Mouse (Mus musculus): ENCODE data around the gene Ociad1. TPM values are rescaled to one million over a fixed set of nuclear protein-coding genes. Genes with fewer than 3 reads are reported as not detected.
"Not testable (repeated sequence)": the region's sequence is repeated elsewhere in the genome, so short reads cannot be mapped to it uniquely, and the experiment has no call there.

Ociad1 gene
- total RNA-seq, 2 experiments from 2014 or later = 241 to 249 TPM

DNA sequence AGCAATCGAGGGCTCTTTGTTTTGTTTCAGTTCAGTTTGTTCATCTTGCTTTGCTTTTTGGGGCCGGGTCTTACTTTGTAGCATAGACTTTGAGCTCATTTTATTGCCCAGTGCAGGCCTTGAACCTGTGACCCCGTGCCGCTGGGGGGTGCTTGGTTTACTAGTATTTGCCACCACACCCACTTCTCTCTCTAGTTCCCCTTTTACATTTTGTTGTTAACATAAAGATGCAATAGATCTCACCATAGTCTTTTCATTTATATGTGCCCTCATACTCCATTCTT lies 12.1 kb upstream of the Ociad1 start:
- intact Hi-C loops (cut with DNase I) = no loop called here
- no peak for DNase-seq

DNA sequence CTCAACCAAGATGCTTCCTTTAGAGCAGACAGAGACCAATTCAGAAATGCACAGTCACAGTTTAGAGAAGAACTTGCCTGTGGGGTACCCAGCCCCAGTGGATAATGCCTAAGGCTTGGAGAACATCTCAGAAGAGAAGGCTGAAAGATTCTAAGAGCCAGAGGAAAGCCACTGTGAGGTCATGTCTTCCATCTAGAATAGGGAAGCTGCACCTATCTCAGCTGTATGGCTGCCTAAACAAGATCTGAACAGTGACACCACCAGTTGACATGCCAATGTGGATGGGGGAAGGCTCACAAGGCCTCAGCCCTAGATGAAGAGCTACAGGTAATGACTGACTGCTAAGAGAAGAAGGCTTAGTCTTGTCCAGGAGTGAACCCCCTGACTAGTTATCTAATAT lies 8.5 kb upstream of the Ociad1 start:
- DNase-seq = no peak
- intact Hi-C loops (cut with DNase I) = no loop called here

DNA sequence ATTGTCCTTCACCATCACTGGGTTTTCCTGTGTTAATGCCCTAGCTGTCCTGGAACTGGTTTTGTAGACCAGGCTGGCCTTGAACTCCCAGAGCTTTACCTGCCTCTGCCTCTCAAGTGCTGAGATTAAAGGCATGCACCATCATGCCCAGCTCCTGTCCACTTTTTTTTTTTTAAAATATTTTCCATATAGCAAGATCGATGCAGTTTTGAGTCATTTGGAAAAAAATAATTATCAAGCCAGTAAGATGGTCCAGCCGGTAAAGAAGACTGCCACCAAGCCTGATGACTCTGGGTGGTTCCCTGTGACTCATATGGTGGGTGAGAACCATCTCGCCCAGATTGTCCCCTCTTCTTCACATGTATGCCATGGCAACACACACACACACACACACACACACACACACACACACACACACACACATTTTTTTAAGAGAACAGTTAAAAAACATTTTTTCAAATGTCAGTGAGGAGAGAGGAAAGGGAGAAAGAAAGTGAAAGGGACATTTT lies 7.1 kb upstream of the Ociad1 start:
- no peak for DNase-seq
- intact Hi-C loops (cut with DNase I) = no loop called here

DNA sequence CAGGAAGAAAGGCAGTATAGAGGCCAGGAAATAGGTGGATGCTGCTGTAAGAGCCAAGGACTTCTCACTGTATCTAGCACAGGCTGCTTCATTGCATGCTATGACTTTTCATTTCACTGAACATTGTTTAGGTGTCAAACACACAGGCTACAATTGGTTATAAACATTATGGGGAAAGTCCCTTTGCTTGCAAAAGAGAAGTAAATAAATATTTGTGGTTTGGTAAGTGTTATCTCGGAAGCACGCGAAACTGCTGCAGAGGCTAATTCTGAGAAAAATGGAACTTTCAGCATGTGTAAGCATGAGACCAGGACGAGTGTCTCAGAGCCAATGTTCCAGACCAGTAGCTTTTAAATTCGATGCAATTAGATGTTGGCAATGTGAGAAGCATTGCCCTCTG lies 6.0 kb upstream of the Ociad1 start:
- intact Hi-C loops (cut with DNase I) = no loop called here
- no peak for DNase-seq

DNA sequence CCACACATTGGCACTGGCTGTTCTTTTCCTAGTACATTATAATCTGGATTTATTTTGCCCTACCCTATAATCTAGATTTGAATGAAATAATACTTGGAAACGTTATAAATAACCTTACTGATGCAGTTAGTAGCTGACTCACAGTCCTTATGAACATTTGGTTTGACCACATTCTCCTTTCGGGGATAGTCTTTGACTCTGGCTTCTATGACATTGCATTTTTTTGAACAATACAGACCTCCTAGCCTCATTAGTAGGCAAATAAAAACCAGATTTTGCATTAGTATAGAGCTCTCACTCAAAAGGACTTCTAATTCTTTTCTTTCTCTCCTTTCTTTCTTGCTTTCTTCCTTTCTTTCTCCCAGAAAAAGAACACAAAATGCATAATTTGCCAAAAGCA lies 2.7 kb upstream of the Ociad1 start:
- intact Hi-C loops (cut with DNase I) = loop anchor here (5.0 to 10.0 kb wide), 4 partner anchors 83 to 375 kb away; partner anchors contain the start of gene Slain2
- no peak for DNase-seq

DNA sequence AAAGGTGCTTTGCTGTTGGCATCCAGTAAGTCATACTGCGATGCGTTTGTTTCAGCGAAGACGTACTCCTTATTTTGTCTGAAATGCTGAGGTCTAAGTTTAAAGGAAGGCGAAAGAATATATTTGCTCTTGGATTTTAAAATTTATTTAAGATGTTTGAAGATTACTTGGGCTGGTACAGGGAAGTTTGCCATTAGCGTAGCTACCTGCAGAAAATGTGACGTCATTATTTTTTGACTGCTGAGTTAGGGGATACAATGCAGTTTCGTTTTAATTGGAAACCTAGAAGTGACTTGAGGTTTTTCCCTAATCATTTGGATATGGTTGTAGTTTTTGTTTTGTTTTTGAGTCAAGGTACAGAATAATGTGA lies 859 bp downstream of the Ociad1 start:
- intact Hi-C loops (cut with DNase I) = loop anchor here (1.0 to 10.0 kb wide), 5 partner anchors 38 to 379 kb away; partner anchors contain the start of gene Slain2
- no peak for DNase-seq

DNA sequence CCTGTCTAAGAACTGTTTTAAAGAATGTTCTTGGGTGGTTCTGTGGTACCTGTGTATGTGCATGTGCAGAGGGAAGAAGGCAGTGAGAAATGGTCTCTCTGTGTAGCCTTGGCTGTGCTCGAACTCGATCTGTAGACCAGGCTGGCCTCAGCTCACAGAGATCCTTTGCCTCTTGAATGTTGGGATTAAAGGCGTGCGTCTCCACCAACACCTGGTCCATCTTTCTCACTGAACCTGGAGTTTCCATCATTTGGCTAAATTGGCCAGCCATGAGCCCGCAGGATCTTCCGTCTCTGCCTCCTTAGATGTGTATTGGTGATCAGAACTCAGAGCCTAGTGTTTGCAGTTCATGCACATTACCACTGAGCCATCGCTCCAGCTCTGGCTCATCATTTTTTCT lies 2.4 kb downstream of the Ociad1 start:
- intact Hi-C loops (cut with DNase I) = loop anchor here (10.0 kb wide), 2 partner anchors 200 to 380 kb away; partner anchors contain the start of gene Slain2
- no peak for DNase-seq

DNA sequence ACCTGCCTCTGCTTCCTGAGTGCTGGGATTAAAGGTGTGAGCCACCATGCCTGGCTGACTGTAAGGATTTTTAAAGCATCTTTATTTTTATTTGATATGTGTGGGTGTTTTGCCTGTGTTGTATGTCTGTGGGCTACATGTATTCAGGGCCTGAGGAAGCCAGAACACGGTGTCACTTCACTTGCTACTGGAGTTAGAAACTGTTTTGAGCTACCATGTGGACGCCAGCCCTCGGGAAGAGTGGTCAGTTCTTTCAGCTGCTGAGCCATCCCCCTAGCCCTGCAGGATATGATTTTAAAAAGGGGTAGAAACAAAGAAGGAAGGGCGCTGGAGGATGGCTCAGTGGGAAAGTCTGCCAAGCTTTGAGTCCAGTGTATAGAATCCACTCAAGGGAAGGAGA lies 3.3 kb downstream of the Ociad1 start:
- intact Hi-C loops (cut with DNase I) = loop anchor here (10.0 kb wide), 2 partner anchors 199 to 381 kb away; partner anchors contain the start of gene Slain2
- DNase-seq = no peak

DNA sequence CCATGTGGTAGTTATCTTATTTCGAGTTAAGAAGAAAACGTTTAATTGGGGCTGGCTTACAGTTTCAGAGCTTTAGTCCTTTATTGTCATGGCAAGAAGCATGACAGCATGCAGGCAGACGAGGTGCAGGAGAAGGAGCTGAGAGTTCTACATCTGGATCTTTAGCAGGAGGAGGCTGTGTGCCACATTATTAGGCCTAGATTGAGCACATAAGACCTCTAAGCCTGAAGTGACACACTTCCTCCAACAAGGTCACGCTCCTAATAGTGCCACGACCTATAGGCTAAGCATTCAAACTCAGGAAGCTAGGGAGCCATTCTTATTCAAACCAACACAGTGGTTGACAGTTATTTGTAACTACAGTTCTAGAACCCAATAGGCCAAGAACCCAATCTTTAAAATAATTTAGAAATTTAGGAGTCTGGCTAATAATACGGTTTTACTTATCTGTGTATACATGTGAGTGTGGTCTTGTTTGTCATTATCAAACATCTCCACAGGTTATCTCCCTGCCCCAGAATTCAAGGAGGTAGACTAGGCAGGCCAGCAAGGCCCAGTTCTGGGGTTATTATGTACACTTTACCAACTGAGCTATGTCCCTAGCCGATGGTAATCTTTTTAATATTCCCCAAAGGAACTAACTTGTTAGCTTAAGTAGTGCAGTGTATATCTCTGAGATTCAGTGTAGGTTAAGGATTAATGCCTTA lies 9.2 kb downstream of the Ociad1 start:
- intact Hi-C loops (cut with DNase I) = no loop called here
- no peak for DNase-seq

DNA sequence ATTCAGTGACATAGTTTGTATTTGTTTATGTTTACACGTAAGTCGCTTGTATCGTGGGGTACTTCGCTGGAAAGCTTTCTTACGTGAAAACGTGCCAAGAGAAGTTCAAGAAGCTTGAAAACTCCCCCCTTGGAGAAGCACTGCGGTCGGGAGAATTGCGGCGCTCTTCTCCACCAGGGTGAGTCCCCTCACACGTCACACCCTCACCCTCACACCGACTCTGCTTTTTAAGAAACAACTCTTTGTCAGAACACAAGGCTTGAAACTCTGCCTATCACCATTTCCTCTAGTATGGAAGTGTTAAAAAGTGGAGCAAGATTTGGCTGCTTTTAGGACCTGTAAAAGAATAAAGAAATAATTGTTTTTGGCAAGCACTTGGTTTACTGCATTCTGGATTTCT lies 11.9 kb downstream of the Ociad1 start:
- intact Hi-C loops (cut with DNase I) = no loop called here
- DNase-seq = no peak

DNA sequence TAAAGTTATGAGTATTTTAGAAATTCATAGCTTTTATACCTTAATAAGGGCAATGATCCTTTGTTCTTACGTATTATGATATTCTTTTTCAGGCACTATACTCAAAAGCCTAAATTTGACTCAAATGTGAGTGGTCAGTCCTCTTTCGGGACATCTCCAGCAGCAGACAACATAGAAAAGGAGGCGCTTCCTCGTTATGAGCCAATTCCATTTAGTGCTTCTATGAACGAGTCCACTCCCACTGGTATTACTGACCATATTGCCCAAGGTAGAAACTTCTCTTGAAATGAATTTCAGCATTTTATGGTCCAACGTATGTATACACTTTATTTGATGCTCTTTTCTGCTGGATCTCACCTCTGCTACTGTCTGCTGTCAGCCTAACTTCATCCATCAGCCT lies 13.9 kb downstream of the Ociad1 start:
- no peak for DNase-seq
- intact Hi-C loops (cut with DNase I) = no loop called here

DNA sequence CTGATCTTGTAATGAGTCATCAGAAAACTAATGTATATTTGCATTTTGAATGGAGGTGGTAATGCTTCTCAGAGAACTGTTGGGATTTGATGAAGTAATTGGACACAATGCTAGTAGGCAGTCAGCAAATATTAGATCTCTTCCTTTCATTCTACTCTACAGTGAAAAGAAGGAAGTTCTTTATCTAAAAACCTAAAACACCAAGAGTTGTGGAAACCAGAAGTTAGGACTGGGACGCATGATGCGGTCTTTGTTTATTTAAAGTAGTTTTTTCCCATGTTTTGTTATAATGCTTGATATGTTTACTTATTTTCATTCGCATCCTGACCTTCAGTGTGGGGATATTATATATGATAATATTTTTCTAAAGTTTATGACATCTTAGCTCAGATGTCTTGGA lies 14.7 kb downstream of the Ociad1 start:
- no peak for DNase-seq
- intact Hi-C loops (cut with DNase I) = no loop called here

DNA sequence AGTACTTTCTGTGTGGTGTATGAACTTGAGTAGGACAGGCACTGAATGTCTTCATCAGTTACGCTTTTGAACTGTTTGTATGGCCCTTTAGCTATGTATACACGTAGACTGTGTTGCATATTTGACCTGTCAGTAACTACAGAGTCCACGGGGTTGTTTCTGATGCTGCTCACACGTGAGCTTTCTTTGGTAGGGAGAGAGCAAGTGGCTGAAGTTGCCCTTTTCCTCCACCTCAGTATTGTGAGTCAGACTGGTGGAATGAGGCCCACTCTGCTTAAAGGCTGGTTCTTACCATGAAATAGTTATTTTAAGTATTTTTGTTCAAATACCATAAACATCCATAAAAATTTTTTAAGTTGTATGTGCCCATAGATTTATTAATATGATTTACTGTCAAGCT lies 16.9 kb downstream of the Ociad1 start:
- DNase-seq = no peak
- intact Hi-C loops (cut with DNase I) = no loop called here

DNA sequence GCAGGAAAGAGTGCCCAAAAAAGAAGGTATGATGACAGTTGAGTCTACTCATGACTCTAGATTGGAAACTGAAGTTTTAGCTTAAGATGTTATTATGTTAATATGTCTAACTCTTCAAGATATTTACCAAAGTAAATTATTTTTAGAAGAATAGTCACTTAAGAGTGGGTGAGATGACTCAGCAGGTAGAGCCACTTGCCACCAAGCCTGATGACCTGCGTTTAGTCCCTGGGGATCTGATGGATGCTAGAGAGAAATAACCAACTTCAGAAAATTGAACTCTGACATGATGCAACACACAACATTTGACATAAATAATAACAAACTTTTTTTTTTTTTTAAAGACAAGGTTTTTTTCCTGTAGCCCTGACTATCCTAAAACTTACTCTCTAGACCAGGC lies 17.8 kb downstream of the Ociad1 start:
- no peak for DNase-seq
- intact Hi-C loops (cut with DNase I) = no loop called here

DNA sequence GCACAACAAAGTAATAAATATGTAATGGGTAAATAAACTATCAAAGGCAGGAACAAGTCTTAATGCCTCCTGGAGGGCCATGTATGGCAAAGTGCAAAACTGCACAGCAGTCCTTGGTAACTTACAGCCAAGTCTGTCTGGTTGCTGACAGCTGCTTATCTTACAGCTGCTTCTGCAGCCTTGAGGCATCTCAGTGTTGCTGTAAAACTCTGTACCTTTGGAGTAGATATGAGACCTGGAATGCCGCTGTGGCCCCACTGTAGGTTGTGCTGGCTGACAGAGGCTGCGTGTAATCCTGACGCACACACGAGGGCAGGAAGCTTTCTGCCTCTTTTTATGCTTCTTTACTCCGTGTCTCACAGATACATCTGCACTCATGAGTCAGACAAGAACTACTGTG lies 18.9 kb downstream of the Ociad1 start:
- no peak for DNase-seq
- intact Hi-C loops (cut with DNase I) = no loop called here

DNA sequence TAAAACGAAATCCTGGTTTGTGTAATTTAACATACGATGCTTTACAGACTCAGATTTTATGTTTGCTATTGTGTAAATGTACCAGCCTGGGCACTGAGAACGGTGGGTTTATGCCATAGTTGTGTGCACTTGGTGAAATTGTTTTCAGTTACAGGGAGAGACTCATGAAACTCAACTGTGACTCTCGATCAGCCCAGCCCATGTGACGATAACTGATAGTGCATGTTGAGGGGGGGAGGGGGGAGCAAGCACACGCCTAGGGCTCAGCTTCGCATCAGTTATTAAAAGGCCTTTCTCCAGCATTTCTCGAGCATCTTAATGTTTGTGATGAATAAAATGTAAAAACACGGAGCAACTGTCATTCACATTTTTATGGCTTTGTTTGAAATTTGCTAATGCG lies 21.0 kb downstream of the Ociad1 start:
- no peak for DNase-seq
- intact Hi-C loops (cut with DNase I) = no loop called here

DNA sequence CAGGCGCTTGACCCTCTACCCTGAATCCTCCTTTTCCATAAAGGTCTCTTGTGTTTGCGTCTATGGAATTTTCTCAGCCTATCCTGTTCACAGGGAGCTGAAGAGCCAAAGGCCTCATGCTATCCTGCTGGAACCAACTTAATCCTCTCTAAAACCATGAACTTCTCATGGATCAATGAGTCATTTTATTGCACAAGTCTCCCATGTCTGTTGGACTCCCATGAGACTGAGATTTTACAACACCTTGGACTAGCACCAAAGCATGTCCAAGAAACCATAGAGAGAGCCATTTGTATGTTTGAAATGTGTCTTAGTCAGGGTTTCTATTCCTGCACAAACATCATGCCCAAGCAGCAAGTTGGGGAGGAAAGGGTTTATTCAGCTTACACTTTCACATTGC lies 22.1 kb downstream of the Ociad1 start:
- DNase-seq = no peak
- intact Hi-C loops (cut with DNase I) = loop anchor here (5.0 kb wide), 1 partner anchor 68 kb away; no protein-coding TSS in a partner anchor

DNA sequence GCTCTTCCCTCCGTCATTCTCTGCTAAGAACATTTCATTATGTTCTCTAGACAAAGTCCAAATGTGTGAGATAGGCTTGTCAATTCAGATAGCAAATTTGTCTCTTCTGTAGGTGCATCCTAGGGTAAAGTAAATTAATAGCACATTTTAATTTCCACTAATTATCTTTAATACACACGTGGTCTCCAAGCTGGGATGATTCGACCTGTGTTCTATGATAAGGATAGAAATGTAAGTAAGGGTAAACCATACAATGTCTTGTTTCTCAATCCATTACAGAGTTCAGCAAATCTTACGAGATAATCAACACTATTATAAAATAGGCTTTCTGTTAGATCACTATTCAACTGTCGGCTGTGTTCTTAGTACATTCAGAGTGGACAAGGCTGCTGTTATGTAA lies 26.7 kb downstream of the Ociad1 start:
- intact Hi-C loops (cut with DNase I) = loop anchor here (5.0 kb wide), 1 partner anchor 63 kb away; no protein-coding TSS in a partner anchor
- no peak for DNase-seq

DNA sequence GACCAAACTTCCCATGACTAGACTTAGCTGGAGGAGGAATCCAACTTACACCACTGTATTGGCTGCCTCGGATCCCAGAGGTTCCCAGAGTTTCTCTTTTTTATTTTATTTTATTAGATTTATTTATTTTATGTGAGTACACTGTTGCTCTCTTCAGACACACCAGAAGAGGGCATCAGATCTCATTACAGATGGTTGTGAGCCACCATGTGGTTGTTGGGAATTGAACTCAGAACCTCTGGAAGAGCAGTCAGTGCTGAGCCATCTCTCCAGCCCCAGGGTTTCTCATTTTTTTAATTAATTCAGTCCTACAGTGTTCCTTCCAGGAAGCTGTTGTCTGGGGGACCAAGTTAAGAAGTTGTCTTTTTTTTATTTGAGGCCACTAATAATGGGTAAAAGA lies 30.1 kb downstream of the Ociad1 start:
- intact Hi-C loops (cut with DNase I); DNase-seq: not testable (repeated sequence)

DNA sequence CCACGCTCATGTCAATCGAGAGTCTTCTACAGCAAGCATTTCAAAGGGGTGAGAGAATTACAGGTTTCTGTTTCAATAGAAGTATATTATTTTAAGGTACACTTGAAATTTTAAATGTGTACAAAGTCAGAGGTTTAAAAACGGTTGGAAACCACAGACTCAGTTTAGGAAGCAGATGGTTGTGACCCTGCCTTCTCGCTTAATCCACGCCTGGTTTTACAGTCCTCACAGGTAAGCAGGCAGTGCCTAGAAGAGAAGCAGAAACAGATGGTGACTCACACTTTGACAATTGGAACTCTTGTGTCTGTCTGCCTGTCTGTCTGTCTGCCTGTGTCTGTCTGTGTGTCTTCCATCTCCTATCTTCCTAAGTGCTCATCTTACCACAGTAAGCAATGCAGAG lies 31.0 kb downstream of the Ociad1 start:
- intact Hi-C loops (cut with DNase I) = no loop called here
- no peak for DNase-seq

DNA sequence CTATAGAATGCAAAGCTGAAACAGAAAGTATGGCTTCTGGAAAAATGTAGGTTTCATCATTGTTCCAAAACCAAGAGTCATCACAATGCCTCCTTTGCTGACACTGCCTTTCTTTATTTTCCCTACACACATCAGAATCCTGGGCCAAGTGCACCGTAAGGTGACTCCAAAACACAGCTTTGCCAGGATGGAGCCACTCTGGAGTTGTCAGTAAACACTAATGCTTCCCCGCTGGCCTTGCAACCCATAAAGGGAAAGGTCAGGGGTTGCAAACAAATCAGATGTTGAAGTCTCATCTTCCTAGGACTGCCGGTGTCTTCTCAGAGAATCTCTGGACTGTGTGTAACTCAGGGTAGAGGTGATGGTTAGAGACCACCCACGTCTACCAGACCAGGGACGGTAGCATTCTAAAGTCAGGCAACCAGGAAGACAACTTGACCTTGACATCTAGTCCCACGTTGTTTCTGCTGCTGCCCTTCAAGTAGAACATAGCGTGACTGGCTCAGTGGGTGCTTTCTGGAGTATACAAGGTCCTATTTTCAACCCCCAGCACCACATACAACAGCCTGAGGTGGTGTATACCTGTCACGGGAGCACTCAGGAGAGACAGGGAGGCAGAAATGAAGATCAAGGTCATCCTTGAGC lies 32.1 kb downstream of the Ociad1 start:
- DNase-seq = no peak
- intact Hi-C loops (cut with DNase I) = no loop called here

DNA sequence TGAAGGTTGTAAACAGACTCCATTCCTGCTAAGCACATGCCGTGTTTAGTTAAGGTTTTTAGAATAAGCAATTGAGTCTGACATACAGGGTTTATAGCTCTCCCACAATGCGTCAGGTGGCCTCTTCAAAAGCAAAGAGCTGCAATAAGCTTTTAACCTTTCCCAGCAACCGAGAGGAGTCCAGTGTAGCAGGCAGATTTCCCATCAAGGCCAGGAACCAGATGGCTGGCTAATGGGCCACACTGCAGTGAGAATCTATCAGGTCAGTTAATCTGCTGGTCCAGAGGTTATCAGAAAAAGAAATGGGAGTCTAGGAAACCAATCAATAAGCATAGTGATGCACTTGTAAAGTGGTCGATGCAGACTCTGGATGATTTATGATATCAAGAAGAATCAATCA lies 38.4 kb downstream of the Ociad1 start:
- intact Hi-C loops (cut with DNase I) = no loop called here
- DNase-seq = no peak
